Mouse (Mus musculus) neural tube, embryonic 14.5 days (tissue): Measurements from ENCODE around the gene Nell2. TPM values are rescaled to one million over a fixed set of nuclear protein-coding genes. Genes with fewer than 3 reads are reported as not detected.

Experiments
- ATAC-seq: fragments of 200-750 bp; cut with Nextera tagmentation; 2 replicates; pipeline ENCODE4 v1.8.0; 2017; ENCODE audit warnings: low read depth, mild to moderate bottlenecking, moderate TSS enrichment, moderate library complexity
- H3K27ac ChIP-seq: fragments of 300-500 bp; sonication (generic); 2 replicates; pipeline ENCODE4 v1.5.1; 2014; ENCODE audit warnings: low read depth, mild to moderate bottlenecking, control low read depth, low read length, moderate library complexity, mixed read lengths
- H3K27me3 ChIP-seq: fragments of 300-500 bp; sonication (generic); 2 replicates; pipeline ENCODE4 v1.6.1; 2014; ENCODE audit warnings: low read length; ENCODE audit not compliant: control insufficient read depth, insufficient read depth
- H3K36me3 ChIP-seq: fragments of 300-500 bp; sonication (generic); 2 replicates; pipeline ENCODE4 v1.6.1; 2014; ENCODE audit warnings: low read length, mixed read lengths; ENCODE audit not compliant: control insufficient read depth, insufficient read depth
- H3K4me1 ChIP-seq: fragments of 300-500 bp; sonication (generic); 2 replicates; pipeline ENCODE4 v1.6.1; 2014; ENCODE audit warnings: low read length; ENCODE audit not compliant: control insufficient read depth, insufficient read depth
- H3K4me2 ChIP-seq: fragments of 300-500 bp; sonication (generic); 2 replicates; pipeline ENCODE4 v1.6.1; 2014; ENCODE audit warnings: mild to moderate bottlenecking, low read depth, low read length, control low read depth
- H3K4me3 ChIP-seq: fragments of 300-500 bp; sonication (generic); 2 replicates; pipeline ENCODE4 v1.5.1; 2014; ENCODE audit warnings: low read depth, low read length, control low read depth, mixed read lengths
- H3K9ac ChIP-seq: fragments of 300-500 bp; sonication (generic); replicated peaks from 2 replicates; pipeline ENCODE4 v1.6.1; 2014; ENCODE audit warnings: low read depth, mild to moderate bottlenecking, control low read depth, low read length, mixed read lengths
- H3K9me3 ChIP-seq: fragments of 300-500 bp; sonication (generic); 2 replicates; pipeline ENCODE4 v1.6.1; 2016; ENCODE audit warnings: low read length; ENCODE audit not compliant: control insufficient read depth
- WGBS: fragments of 180-500 bp; shearing (Covaris S2); extraction: QIAGEN DNeasy Blood & Tissue Kit; methylation state at CpG from one replicate; pipeline ENCODE4 v1.1.7; 2014; 5-methylcytosine and 5-hydroxymethylcytosine counted together
- polyA plus RNA-seq: library from polyadenylated mRNA; unstranded; fragments of >200 nt; fragmentation: Nextera tagmentation; extraction: Ambion mirVana; gene quantifications from 2 replicates; pipeline ENCODE4 v1.2.1, GENCODE M21; 2014

Nell2 gene
- polyA plus RNA-seq, 1 experiment from 2014 or later: 217 TPM

GRCm38 (mm10) chr15:95210551-95210950, 317.8 kb downstream of the Nell2 start:
- Histone ChIP-seq H3K27me3 (no peaks in the 10 kb centered on the region), H3K9ac (no peak overlapping the region), H3K36me3 (no peaks in the 10 kb centered on the region), H3K4me1 (no peaks in the 10 kb centered on the region), H3K4me3 (no peak overlapping the region), H3K27ac (no peak overlapping the region), H3K9me3 (no peaks in the 10 kb centered on the region), H3K4me2 (no peak overlapping the region)
- no peak for ATAC-seq
- WGBS: 80% methylated on average over 4 of the region's 4 CpGs

GRCm38 (mm10) chr15:95209186-95209585, 319.2 kb downstream of the Nell2 start:
- no peaks in the 10 kb centered on the region for H3K27me3 ChIP-seq

GRCm38 (mm10) chr15:95193661-95194280, 334.6 kb downstream of the Nell2 start:
- no peaks in the 10 kb centered on the region for H3K27me3 ChIP-seq
- H3K9ac ChIP-seq: no peak overlapping the region
- H3K9me3 ChIP-seq: no peaks in the 10 kb centered on the region
- H3K4me2 ChIP-seq: no peak overlapping the region
- H3K4me3 ChIP-seq: no peak overlapping the region
- no peak for ATAC-seq
- WGBS: 75% methylated on average over 9 of the region's 9 CpGs
- no peaks in the 10 kb centered on the region for H3K36me3 ChIP-seq
- no peak overlapping the region for H3K27ac ChIP-seq
- H3K4me1 ChIP-seq: no peaks in the 10 kb centered on the region

More at GRCm38 (mm10) chr15:95209186-95209585, 319.2 kb downstream of the Nell2 start:
- no peak for ATAC-seq
- no peaks in the 10 kb centered on the region for H3K9me3 ChIP-seq
- H3K4me2 ChIP-seq: no peak overlapping the region
- H3K4me1 ChIP-seq: no peaks in the 10 kb centered on the region
- no peak overlapping the region for H3K27ac ChIP-seq
- no peak overlapping the region for H3K9ac ChIP-seq
- no peaks in the 10 kb centered on the region for H3K36me3 ChIP-seq
- whole genome bisulfite sequencing: 90% methylated on average over 4 of the region's 4 CpGs
- no peak overlapping the region for H3K4me3 ChIP-seq

- WGBS: 78% methylated on average over 8 of the region's 8 CpGs
- no peaks in the 10 kb centered on the region for H3K27me3 ChIP-seq
- H3K4me2 ChIP-seq: no peak overlapping the region
- no peak for ATAC-seq
- H3K27ac ChIP-seq: no peak overlapping the region
- no peaks in the 10 kb centered on the region for H3K36me3 ChIP-seq
- H3K4me3 ChIP-seq: no peak overlapping the region
- H3K9me3 ChIP-seq: no peaks in the 10 kb centered on the region
- H3K4me1 ChIP-seq: no peaks in the 10 kb centered on the region
- no peak overlapping the region for H3K9ac ChIP-seq
Measured at GRCm38 (mm10) chr15:95192951-95193350, 335.4 kb downstream of the Nell2 start.

GRCm38 (mm10) chr15:95186226-95186625, 342.1 kb downstream of the Nell2 start:
- H3K4me3 ChIP-seq: no peak overlapping the region
- no peak overlapping the region for H3K4me2 ChIP-seq
- no peaks in the 10 kb centered on the region for H3K4me1 ChIP-seq
- 46% methylated on average over 10 of the region's 10 CpGs for WGBS
- H3K27me3 ChIP-seq: no peaks in the 10 kb centered on the region
- H3K27ac ChIP-seq: no peak overlapping the region
- no peaks in the 10 kb centered on the region for H3K9me3 ChIP-seq
- no peaks in the 10 kb centered on the region for H3K36me3 ChIP-seq
- no peak overlapping the region for H3K9ac ChIP-seq
- no peak for ATAC-seq

- no peak overlapping the region for H3K27ac ChIP-seq
- H3K9ac ChIP-seq: no peak overlapping the region
- 73% methylated on average over 9 of the region's 9 CpGs for WGBS
- H3K27me3 ChIP-seq: no peaks in the 10 kb centered on the region
- no peak overlapping the region for H3K4me2 ChIP-seq
- no peaks in the 10 kb centered on the region for H3K36me3 ChIP-seq
- H3K4me1 ChIP-seq: no peaks in the 10 kb centered on the region
- no peaks in the 10 kb centered on the region for H3K9me3 ChIP-seq
- no peak overlapping the region for H3K4me3 ChIP-seq
- ATAC-seq: no peak
Measured at GRCm38 (mm10) chr15:95185419-95185818, 342.9 kb downstream of the Nell2 start.

- Histone ChIP-seq H3K27ac (no peak overlapping the region), H3K36me3 (no peaks in the 10 kb centered on the region)
- WGBS: 50% methylated on average over 5 of the region's 5 CpGs
Measured at GRCm38 (mm10) chr15:95183450-95183849, 344.9 kb downstream of the Nell2 start.

GRCm38 (mm10) chr15:95156828-95157227, 371.5 kb downstream of the Nell2 start:
- Histone ChIP-seq H3K27ac (no peak overlapping the region), H3K36me3 (no peaks in the 10 kb centered on the region), H3K9me3 (no peaks in the 10 kb centered on the region), H3K4me2 (no peak overlapping the region), H3K27me3 (no peaks in the 10 kb centered on the region), H3K9ac (no peak overlapping the region), H3K4me1 (no peaks in the 10 kb centered on the region), H3K4me3 (no peak overlapping the region)
- 30% methylated on average over 3 of the region's 3 CpGs for WGBS
- ATAC-seq: no peak

More at GRCm38 (mm10) chr15:95183450-95183849, 344.9 kb downstream of the Nell2 start:
- Histone ChIP-seq H3K9ac (no peak overlapping the region), H3K4me3 (no peak overlapping the region), H3K9me3 (no peaks in the 10 kb centered on the region), H3K4me1 (no peaks in the 10 kb centered on the region), H3K27me3 (no peaks in the 10 kb centered on the region), H3K4me2 (no peak overlapping the region)
- no peak for ATAC-seq

- Histone ChIP-seq H3K27me3 (no peaks in the 10 kb centered on the region), H3K4me2 (no peak overlapping the region), H3K4me1 (no peaks in the 10 kb centered on the region), H3K36me3 (no peaks in the 10 kb centered on the region), H3K4me3 (no peak overlapping the region), H3K27ac (no peak overlapping the region), H3K9ac (no peak overlapping the region), H3K9me3 (no peaks in the 10 kb centered on the region)
- whole genome bisulfite sequencing: 88% methylated on average over 2 of the region's 2 CpGs
- no peak for ATAC-seq
Measured at GRCm38 (mm10) chr15:95145118-95145517, 383.2 kb downstream of the Nell2 start.
